Mouse (Mus musculus) embryonic facial prominence, embryonic 13.5 days (tissue): Measurements from ENCODE around the gene Rap2a. TPM values are rescaled to one million over a fixed set of nuclear protein-coding genes. Genes with fewer than 3 reads are reported as not detected.
A peak's percentile ranks its signal among the peaks of the same experiment; 100 is the strongest.

Source experiments
- ATAC-seq: fragments of 200-750 bp; cut with Nextera tagmentation; 2 replicates; pipeline ENCODE4 v1.8.0; 2017; ENCODE audit warnings: low read depth; ENCODE audit not compliant: insufficient number of reproducible peaks, insufficient read depth, low FRiP score, low TSS enrichment
- H3K27ac ChIP-seq: fragments of 300-500 bp; sonication (generic); 2 replicates; pipeline ENCODE4 v1.5.1; 2015; ENCODE audit warnings: moderate library complexity, mild to moderate bottlenecking, inconsistent platforms
- H3K27me3 ChIP-seq: fragments of 300-500 bp; sonication (generic); 2 replicates; pipeline ENCODE4 v1.6.1; 2015; ENCODE audit warnings: mild to moderate bottlenecking, inconsistent platforms
- H3K36me3 ChIP-seq: fragments of 300-500 bp; sonication (generic); 2 replicates; pipeline ENCODE4 v1.6.1; 2015; ENCODE audit warnings: mild to moderate bottlenecking, inconsistent platforms
- H3K4me1 ChIP-seq: fragments of 300-500 bp; sonication (generic); 2 replicates; pipeline ENCODE4 v1.6.1; 2015; ENCODE audit warnings: inconsistent platforms
- H3K4me2 ChIP-seq: fragments of 300-500 bp; sonication (generic); 2 replicates; pipeline ENCODE4 v1.6.1; 2015; ENCODE audit warnings: moderate library complexity, mild to moderate bottlenecking, inconsistent platforms
- H3K4me3 ChIP-seq: fragments of 300-500 bp; sonication (generic); 2 replicates; pipeline ENCODE4 v1.5.1; 2015; ENCODE audit warnings: mild to moderate bottlenecking, inconsistent platforms
- H3K9ac ChIP-seq: fragments of 300-500 bp; sonication (generic); 2 replicates; pipeline ENCODE4 v1.6.1; 2015; ENCODE audit warnings: mild to moderate bottlenecking, inconsistent platforms
- H3K9me3 ChIP-seq: fragments of 300-500 bp; sonication (generic); 2 replicates; pipeline ENCODE4 v1.6.1; 2016; ENCODE audit warnings: inconsistent platforms
- WGBS: fragments of 180-500 bp; shearing (Covaris S2); methylation state at CpG from one replicate; pipeline ENCODE4 v1.1.7; 2015; ENCODE audit warnings: mixed read lengths; 5-methylcytosine and 5-hydroxymethylcytosine counted together
- polyA plus RNA-seq: library from polyadenylated mRNA; unstranded; fragments of >200 nt; fragmentation: Nextera tagmentation; extraction: Ambion mirVana; gene quantifications from 2 replicates; pipeline ENCODE4 v1.2.1, GENCODE M21; 2015

Rap2a gene
- 7.8 and 13.3 TPM in 2 replicates for polyA plus RNA-seq

- Histone ChIP-seq H3K4me2 (peak within 1 kb of the TSS; percentile 67), H3K9me3 (no peaks in the 10 kb centered on the region), H3K27me3 (no peaks in the 10 kb centered on the region), H3K9ac (peak within 1 kb of the TSS; percentile 89), H3K36me3 (peaks cover 7% of the 10 kb centered on the region; the same call in 1 of the 2 replicates), H3K4me1 (peaks cover 9% of the 10 kb centered on the region), H3K27ac (peak within 1 kb of the TSS; percentile 95), H3K4me3 (peak within 1 kb of the TSS; percentile 83)
- WGBS: 0% methylated on average over 50 of the region's 78 CpGs
- peak; percentile 90 for ATAC-seq
Observed at GRCm38 (mm10) chr14:120477982-120478568, at the start of gene Rap2a. Gene Rap2a (plus strand): TSS chr14:120478444.

DNA sequence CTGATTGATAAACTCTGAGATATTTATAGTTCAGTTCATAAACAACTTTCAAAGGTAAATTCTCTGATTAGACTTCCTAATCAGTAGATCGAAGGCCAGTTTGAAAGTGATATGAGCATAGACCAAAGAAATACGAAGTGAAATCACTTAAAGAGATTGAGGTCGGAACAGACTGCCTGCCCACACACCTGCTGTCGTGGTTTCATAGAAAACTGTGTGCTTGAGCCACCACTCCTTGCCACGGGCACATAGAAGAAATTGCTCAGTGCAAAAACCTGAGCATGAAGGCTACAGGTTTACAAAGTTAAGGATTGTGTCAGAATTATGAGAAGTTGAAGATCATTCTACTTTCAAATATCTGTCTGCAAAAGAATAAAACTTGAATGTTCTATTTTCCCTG, 49.7 kb upstream of the Rap2a start:
- H3K27ac ChIP-seq: no peak overlapping the region
- no peak overlapping the region for H3K4me3 ChIP-seq
- peaks cover 60% of the 10 kb centered on the region for H3K36me3 ChIP-seq
- H3K27me3 ChIP-seq: no peaks in the 10 kb centered on the region
- peaks cover 15% of the 10 kb centered on the region for H3K9me3 ChIP-seq
- no peak for ATAC-seq
- H3K9ac ChIP-seq: no peak overlapping the region
- no peaks in the 10 kb centered on the region for H3K4me1 ChIP-seq
- 86% methylated on average over 5 of the region's 5 CpGs for WGBS
- no peak overlapping the region for H3K4me2 ChIP-seq

DNA sequence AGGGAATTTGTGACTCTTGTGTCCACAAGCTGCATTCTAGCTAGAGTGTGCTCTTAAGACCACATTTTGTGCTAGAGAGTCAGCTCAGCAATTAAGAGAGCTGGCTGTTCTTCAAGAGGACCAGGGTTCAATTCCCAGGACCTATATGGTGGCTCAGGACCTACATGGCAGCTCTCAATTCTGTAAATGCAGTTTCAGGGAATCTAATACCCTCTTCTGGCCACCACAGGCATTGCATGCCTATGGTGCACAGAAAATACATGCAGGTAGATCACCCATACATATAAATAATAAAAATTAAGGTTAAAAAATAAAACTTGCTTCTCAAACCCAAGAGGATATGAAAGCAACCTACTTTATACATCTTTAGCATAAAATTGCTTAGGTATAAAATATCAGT, 45.5 kb upstream of the Rap2a start:
- Histone ChIP-seq H3K4me1 (peaks cover 9% of the 10 kb centered on the region), H3K36me3 (peaks cover 45% of the 10 kb centered on the region), H3K9ac (no peak overlapping the region), H3K27me3 (no peaks in the 10 kb centered on the region), H3K9me3 (no peaks in the 10 kb centered on the region), H3K4me2 (no peak overlapping the region), H3K4me3 (no peak overlapping the region), H3K27ac (no peak overlapping the region; the same call in 1 of the 2 replicates)
- no peak for ATAC-seq

- Histone ChIP-seq H3K36me3 (peaks cover 37% of the 10 kb centered on the region), H3K27ac (peak overlapping the region; percentile 82), H3K9ac (no peak overlapping the region), H3K9me3 (no peaks in the 10 kb centered on the region), H3K4me3 (no peak overlapping the region), H3K4me2 (no peak overlapping the region; the same call in 1 of the 2 replicates), H3K4me1 (peaks cover 9% of the 10 kb centered on the region), H3K27me3 (no peaks in the 10 kb centered on the region)
- no peak for ATAC-seq
- WGBS: 33% methylated on average over 8 of the region's 8 CpGs
Observed at GRCm38 (mm10) chr14:120433931-120434398, 44.3 kb upstream of the Rap2a start.

DNA sequence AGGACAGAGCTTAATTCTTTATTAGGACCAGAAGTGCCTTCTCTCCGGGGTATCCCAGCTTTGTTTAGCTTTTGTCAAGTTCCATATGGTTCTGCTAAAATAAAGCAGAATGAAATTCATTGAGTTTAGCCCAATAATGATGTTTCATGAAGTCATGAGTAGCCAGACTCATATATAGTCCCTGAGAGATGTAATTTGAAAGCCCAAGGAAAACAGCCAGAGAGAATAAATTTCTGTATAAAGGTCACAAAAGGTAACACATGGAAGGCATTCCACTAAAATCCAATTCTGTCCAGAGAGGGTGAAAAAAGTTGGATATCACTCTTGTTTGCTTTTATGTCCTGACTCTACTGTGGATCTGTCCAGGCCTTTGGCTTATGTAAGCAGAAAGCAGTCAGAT, 43.4 kb upstream of the Rap2a start:
- peaks cover 9% of the 10 kb centered on the region for H3K4me1 ChIP-seq
- H3K36me3 ChIP-seq: peaks cover 33% of the 10 kb centered on the region
- WGBS: 22% methylated on average over 1 of the region's 1 CpGs
- no peak overlapping the region for H3K9ac ChIP-seq
- H3K9me3 ChIP-seq: no peaks in the 10 kb centered on the region
- H3K4me2 ChIP-seq: no peak overlapping the region
- no peak overlapping the region for H3K4me3 ChIP-seq
- H3K27ac ChIP-seq: peak overlapping the region; percentile 30; the same call in 1 of the 2 replicates
- no peak for ATAC-seq
- H3K27me3 ChIP-seq: no peaks in the 10 kb centered on the region

DNA sequence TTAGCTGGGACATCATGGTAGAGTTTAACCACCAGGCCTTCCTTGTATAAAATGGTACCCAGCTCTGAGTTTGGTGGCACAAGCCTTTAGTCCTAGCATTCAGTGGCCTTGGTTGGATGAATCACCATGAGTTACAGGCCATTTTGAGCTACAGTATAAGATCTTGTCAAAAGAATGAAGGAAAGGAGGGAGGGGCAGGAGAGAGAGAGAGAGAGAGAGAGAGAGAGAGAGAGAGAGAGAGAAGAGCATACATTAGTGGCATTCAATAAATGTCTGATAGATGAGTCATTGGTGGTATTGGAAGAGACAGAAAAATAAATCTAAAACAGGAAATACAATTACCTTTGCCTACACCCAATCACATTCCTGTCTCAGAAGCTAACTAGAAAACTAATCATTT, 37.5 kb upstream of the Rap2a start:
- Histone ChIP-seq H3K4me1 (no peaks in the 10 kb centered on the region; the same call in 1 of the 2 replicates), H3K27me3 (no peaks in the 10 kb centered on the region), H3K36me3 (peaks cover 18% of the 10 kb centered on the region), H3K27ac (no peak overlapping the region), H3K4me3 (no peak overlapping the region), H3K9me3 (no peaks in the 10 kb centered on the region), H3K9ac (no peak overlapping the region), H3K4me2 (no peak overlapping the region)
- no peak for ATAC-seq

DNA sequence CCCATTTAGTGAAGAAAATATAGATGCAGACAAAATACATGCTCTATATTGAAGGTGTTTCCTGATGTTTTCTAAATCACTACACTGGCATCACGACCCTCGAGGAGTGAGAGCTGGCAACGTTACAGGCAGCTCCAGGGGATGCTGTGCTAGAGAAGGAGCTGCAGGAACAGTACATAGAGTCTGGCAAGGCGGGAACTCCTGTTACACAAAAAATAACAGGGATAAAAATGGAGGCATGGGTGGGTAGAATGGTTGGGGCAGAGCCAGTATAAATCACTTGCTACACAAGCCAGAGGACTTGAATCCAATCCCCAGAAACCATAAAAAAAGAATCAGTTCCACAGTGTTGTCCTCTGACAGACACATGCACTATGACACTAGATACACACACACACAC, 37.0 kb upstream of the Rap2a start:
- H3K9ac ChIP-seq: no peak overlapping the region
- no peak overlapping the region for H3K4me3 ChIP-seq
- ATAC-seq: no peak
- H3K27me3 ChIP-seq: no peaks in the 10 kb centered on the region
- no peak overlapping the region for H3K4me2 ChIP-seq
- H3K4me1 ChIP-seq: no peaks in the 10 kb centered on the region; the same call in 1 of the 2 replicates
- H3K27ac ChIP-seq: no peak overlapping the region
- H3K36me3 ChIP-seq: peaks cover 13% of the 10 kb centered on the region
- H3K9me3 ChIP-seq: no peaks in the 10 kb centered on the region
- WGBS: 81% methylated on average over 4 of the region's 4 CpGs

DNA sequence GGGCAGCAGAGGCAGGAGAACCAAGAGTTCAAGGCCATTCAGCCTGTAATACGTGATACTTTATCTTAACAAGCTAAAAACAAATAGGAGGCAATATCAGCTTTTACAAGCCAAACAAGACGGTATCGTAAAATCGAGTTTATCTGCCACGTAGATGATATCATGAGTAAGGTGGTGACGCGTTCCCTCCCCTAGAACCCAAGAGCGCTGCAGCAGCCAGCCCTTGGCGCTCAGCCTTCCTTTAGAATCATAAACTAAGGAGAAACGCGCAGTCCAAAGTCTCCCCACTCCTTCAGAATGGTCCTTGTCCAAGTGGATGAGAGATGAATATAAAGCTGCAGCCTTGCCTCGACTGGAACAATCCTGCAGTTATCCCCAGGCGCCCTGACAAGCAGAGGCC, 36.4 kb upstream of the Rap2a start:
- H3K27ac ChIP-seq: no peak overlapping the region
- peaks cover 9% of the 10 kb centered on the region for H3K36me3 ChIP-seq
- no peak overlapping the region for H3K4me2 ChIP-seq
- no peak overlapping the region for H3K4me3 ChIP-seq
- ATAC-seq: no peak
- WGBS: 80% methylated on average over 13 of the region's 13 CpGs
- H3K9me3 ChIP-seq: no peaks in the 10 kb centered on the region
- H3K4me1 ChIP-seq: no peaks in the 10 kb centered on the region; the same call in 1 of the 2 replicates
- H3K27me3 ChIP-seq: no peaks in the 10 kb centered on the region
- H3K9ac ChIP-seq: no peak overlapping the region

DNA sequence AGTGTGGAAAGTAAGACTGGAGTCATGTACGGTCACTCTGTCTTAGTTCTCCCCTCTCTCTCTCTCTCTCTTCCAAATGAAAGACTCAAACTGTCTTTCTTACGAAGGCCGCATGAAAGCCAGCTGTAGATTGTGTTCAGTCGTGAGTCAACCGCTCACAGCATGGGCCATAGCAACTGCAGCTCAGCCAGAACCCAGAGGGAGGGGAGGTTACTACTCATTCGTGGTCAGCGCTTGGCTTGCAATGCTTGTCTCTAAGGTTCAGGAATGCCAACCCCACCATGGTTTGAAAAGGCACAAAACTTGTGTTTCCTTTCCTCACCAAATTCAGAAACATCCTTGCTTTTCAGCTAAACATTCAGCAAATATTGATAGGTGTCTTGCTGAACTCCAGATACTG, 24.0 kb upstream of the Rap2a start:
- 82% methylated on average over 7 of the region's 7 CpGs for WGBS
- no peak overlapping the region for H3K9ac ChIP-seq
- H3K4me1 ChIP-seq: no peaks in the 10 kb centered on the region
- H3K36me3 ChIP-seq: no peaks in the 10 kb centered on the region
- H3K27ac ChIP-seq: no peak overlapping the region
- H3K9me3 ChIP-seq: 0 out of 2 replicates have a peak, but pooled peaks cover 6% of the 10 kb centered on the region
- H3K27me3 ChIP-seq: no peaks in the 10 kb centered on the region
- no peak overlapping the region for H3K4me3 ChIP-seq
- ATAC-seq: no peak
- no peak overlapping the region for H3K4me2 ChIP-seq

GRCm38 (mm10) chr14:120463938-120464727, 14.1 kb upstream of the Rap2a start:
- no peaks in the 10 kb centered on the region for H3K36me3 ChIP-seq
- WGBS: 90% methylated on average over 3 of the region's 3 CpGs
- no peak overlapping the region for H3K4me3 ChIP-seq
- H3K4me1 ChIP-seq: no peaks in the 10 kb centered on the region
- H3K27ac ChIP-seq: no peak overlapping the region
- no peak overlapping the region for H3K9ac ChIP-seq
- H3K27me3 ChIP-seq: no peaks in the 10 kb centered on the region
- no peaks in the 10 kb centered on the region for H3K9me3 ChIP-seq
- H3K4me2 ChIP-seq: no peak overlapping the region
- ATAC-seq: no peak

DNA sequence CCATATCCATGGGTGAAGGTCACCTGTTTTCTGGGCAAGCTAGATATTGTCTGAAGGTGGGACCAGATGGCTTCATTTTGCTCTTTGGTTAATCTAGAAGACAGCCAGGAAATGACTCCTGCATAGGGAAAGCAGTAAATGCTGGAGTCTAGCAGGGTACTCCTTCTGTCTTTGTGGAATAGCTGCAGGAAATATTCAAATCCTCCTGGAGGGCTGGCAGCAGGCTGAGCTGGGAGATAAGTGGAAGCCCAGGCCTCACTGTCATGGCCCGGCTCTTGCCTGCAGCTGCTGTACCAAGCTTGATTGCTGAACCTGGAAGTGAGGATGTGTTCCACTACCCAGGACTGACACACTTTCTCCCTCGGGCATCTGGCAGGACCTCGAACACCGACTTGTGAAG, 11.4 kb upstream of the Rap2a start:
- Histone ChIP-seq H3K4me2 (no peak overlapping the region), H3K9ac (no peak overlapping the region), H3K36me3 (no peaks in the 10 kb centered on the region), H3K4me1 (no peaks in the 10 kb centered on the region), H3K27me3 (no peaks in the 10 kb centered on the region), H3K4me3 (no peak overlapping the region), H3K9me3 (no peaks in the 10 kb centered on the region), H3K27ac (no peak overlapping the region)
- no peak for ATAC-seq
- 78% methylated on average over 4 of the region's 4 CpGs for WGBS
